Mouse (Mus musculus): Measurements from ENCODE around the gene Wdr45b.

DNA sequence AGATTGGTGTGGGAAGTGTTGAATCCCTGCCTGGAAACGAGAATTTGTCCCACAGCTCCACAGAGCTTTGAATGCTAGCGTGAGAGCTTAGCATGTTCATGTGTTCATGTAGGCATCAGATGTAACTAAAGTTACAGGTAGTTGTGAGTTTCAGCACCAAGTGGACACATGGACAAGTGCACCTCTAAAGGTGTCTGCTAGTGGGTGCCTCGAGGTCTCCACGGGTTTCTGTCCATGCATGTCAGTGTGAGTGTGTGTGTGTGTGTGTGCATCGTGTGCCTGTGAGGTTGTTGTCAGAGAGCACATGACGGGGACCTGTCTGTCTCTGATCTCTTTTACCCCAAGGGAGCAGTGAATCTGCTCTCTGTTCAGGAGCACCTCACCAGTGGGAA is 34.3 kb upstream of the Wdr45b start:
- TF ChIP-seq CTCF (IDR thresholded peaks at IDR 0.05; ENCODE audit: extremely low read depth, insufficient read depth, insufficient read length, insufficient replicate concordance) (no peak), POLR2A (IDR thresholded peaks at IDR 0.05; ENCODE audit: low read depth, low read length) (no peak)

All from spleen, adult 2 months (tissue).